Mouse (Mus musculus) testis, adult 2 months (tissue): ENCODE data around the gene Fbxl13. TPM values are rescaled to one million over a fixed set of nuclear protein-coding genes. Genes with fewer than 3 reads are reported as not detected.

ENCODE experiments used
- H3K27ac ChIP-seq: fragments of 200-500 bp; 2 replicates; pipeline ENCODE4 v1.5.1; 2012; ENCODE audit warnings: low read depth, low read length; ENCODE audit not compliant: control insufficient read depth, insufficient read depth
- H3K27me3 ChIP-seq: fragments of 200-500 bp; 2 replicates; pipeline ENCODE4 v1.6.1; 2012; ENCODE audit warnings: mild to moderate bottlenecking, low read length, moderate library complexity; ENCODE audit not compliant: control insufficient read depth, insufficient read depth
- H3K36me3 ChIP-seq: fragments of 200-500 bp; 2 replicates; pipeline ENCODE4 v1.6.1; 2012; ENCODE audit warnings: mild to moderate bottlenecking, low read length; ENCODE audit not compliant: control insufficient read depth, insufficient read depth
- H3K4me1 ChIP-seq: fragments of 200-500 bp; 2 replicates; pipeline ENCODE4 v1.6.1; 2012; ENCODE audit warnings: low read length; ENCODE audit not compliant: control insufficient read depth, insufficient read depth
- H3K4me3 ChIP-seq: fragments of 200-500 bp; 2 replicates; pipeline ENCODE4 v1.5.1; 2012; ENCODE audit warnings: low read depth, mild to moderate bottlenecking, low read length, moderate library complexity, mixed read lengths; ENCODE audit not compliant: control insufficient read depth
- CTCF ChIP-seq: fragments of 200-500 bp; IDR thresholded peaks from 2 replicates; pipeline ENCODE4 v1.5.1; 2012; ENCODE audit warnings: low read depth, mild to moderate bottlenecking, inconsistent platforms, low read length, moderate library complexity; ENCODE audit not compliant: control insufficient read depth, insufficient read depth, insufficient replicate concordance
- POLR2A ChIP-seq: fragments of 200-500 bp; IDR thresholded peaks from 2 replicates; pipeline ENCODE4 v1.6.1; 2012; ENCODE audit warnings: low read depth, mild to moderate bottlenecking, inconsistent platforms, low read length, moderate library complexity; ENCODE audit not compliant: control insufficient read depth
- polyA plus RNA-seq: library from polyadenylated mRNA; depleted of rRNA; stranded (reverse); fragments of >200 nt; gene quantifications from 2 replicates; pipeline ENCODE4 v1.2.3, GENCODE M21; 2012

Gene Fbxl13
- polyA plus RNA-seq, 1 experiment, result 92.2 TPM

DNA sequence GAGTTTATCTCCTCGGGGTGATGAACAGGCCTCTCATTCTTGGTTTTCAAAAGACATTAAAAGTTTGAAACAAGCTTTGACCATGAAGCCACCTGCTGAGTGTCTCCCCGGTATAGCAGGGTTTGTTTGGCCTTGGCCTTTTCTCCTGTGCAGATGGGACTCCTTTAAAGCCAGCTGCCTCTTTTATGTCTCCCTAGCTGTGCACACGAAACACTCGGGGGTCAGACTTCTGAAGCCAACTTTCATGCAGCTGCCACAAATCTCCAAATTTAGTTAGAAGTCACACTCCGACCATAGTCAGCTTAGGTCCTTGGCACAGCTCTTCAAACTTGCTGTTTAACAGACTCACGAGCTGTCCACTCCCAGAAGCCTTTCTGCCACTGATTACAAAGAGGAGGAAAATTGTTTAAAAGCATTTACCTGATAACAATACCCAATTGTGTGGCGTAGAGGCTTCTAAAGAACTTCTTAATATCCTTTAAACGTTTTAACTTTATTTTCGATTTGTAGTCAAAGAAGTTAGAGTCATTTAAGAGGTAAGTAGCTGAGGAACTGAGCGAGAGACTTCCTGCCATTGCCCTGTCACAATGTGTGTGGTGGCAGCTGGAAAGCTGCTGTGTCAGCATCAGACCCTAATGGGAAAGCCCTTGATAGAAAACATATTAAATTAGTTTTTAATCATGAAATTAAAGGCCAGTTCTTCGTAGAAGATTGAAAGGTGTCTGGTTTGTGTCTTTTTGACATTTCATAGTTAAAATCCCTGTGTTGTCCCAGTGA, 162.8 kb downstream of the Fbxl13 start:
- Histone ChIP-seq H3K4me1 (no peaks in the 10 kb centered on the region), H3K27me3 (no peaks in the 10 kb centered on the region), H3K4me3 (no peak overlapping the region), H3K27ac (no peak overlapping the region), H3K36me3 (no peaks in the 10 kb centered on the region)
- no peak for TF ChIP-seq POLR2A
- no peak for TF ChIP-seq CTCF

GRCm38 (mm10) chr5:21481521-21481920, 163.9 kb downstream of the Fbxl13 start:
- TF ChIP-seq POLR2A (no peak), CTCF (no peak)
- no peaks in the 10 kb centered on the region for H3K27me3 ChIP-seq
- no peak overlapping the region for H3K4me3 ChIP-seq
- H3K27ac ChIP-seq, result no peak overlapping the region
- H3K4me1 ChIP-seq, result no peaks in the 10 kb centered on the region
- no peaks in the 10 kb centered on the region for H3K36me3 ChIP-seq

GRCm38 (mm10) chr5:21479746-21480145, 165.7 kb downstream of the Fbxl13 start:
- Histone ChIP-seq H3K27me3 (no peaks in the 10 kb centered on the region), H3K36me3 (no peaks in the 10 kb centered on the region), H3K4me3 (no peak overlapping the region), H3K27ac (no peak overlapping the region), H3K4me1 (no peaks in the 10 kb centered on the region)
- TF ChIP-seq CTCF (no peak), POLR2A (no peak)

- H3K4me1 ChIP-seq, result no peaks in the 10 kb centered on the region
- no peak overlapping the region for H3K27ac ChIP-seq
- TF ChIP-seq POLR2A (no peak), CTCF (no peak)
- H3K4me3 ChIP-seq, result no peak overlapping the region
- no peaks in the 10 kb centered on the region for H3K27me3 ChIP-seq
- H3K36me3 ChIP-seq, result no peaks in the 10 kb centered on the region
These were observed 167.0 kb downstream of the Fbxl13 start for GRCm38 (mm10) chr5:21478428-21478827.

DNA sequence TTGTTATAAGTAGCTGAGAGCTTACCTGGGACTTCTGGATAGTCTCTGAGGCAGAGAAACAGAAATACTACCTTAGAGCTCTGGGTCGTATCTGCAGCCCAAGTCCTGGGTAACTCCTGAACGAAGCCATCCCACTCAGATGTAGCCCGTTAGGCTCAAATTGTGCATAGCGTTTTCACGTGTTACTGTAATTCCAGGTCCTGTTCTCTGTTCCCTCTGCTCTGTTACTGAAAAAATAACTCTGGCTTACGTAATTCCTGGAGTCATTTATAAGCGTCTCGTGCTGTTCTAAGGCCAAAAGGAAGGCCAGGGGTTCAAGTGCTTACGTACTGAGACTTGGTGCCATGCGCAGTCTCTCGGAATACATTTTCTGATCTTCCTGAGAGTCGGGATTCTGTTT, 177.3 kb downstream of the Fbxl13 start:
- TF ChIP-seq CTCF (no peak), POLR2A (no peak)
- no peaks in the 10 kb centered on the region for H3K36me3 ChIP-seq
- H3K27ac ChIP-seq, result no peak overlapping the region
- no peak overlapping the region for H3K4me3 ChIP-seq
- H3K4me1 ChIP-seq, result no peaks in the 10 kb centered on the region
- no peaks in the 10 kb centered on the region for H3K27me3 ChIP-seq

DNA sequence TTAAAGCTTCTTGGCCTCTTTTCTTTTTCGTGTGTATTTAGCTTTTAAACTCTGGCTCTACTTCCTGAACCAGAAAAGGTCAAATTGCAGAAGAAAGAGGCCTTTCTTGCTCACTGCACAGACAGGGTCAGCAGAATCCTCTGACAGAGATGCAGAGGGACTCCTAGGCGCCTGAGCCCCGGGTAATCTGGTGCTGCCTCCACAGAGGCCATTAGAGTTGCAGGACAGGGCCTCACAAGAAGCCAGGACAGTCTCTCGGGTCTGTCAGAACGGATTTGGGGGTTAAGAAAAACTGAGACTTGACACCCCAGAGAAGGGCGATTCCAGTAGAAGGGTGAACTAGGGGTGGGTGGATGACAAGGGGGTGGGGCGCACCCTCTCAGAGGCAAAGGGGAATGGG, 178.0 kb downstream of the Fbxl13 start:
- no peaks in the 10 kb centered on the region for H3K27me3 ChIP-seq
- no peak for TF ChIP-seq POLR2A
- TF ChIP-seq CTCF, result no peak
- no peaks in the 10 kb centered on the region for H3K4me1 ChIP-seq
- H3K4me3 ChIP-seq, result no peak overlapping the region
- H3K27ac ChIP-seq, result no peak overlapping the region
- no peaks in the 10 kb centered on the region for H3K36me3 ChIP-seq

DNA sequence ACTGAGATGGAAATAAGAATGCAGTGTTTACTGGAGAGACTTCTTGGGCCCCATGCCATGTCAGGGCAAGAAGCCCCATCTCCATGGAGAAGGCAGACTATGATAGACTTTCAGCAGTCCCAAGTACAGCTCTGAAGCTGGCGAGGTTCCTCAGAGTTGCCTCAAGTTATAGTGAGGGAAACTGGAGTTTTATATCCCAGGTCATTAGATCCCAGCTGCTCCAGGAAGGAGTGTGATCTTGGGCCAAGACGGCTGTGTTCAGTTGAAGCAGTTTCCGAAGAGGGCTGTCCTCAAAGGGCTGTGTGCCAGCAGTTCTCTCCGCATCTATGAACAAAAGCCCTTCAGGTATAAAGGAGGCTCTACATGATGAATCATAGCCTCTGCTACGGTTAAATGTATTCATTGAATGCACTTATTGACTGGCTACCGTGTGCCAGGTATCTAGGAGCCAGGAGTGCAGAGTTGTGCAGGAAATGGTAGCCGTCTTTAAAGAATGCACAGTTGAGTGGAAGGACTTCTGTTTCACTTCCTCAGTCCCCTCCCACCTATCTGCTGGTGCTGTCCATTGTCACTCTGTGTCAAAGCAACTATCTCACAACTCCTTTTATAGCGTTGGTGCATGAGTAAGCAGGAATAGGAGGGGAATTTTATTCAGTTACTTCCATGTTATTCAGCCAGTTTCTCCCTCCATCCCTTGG, 204.5 kb downstream of the Fbxl13 start:
- H3K4me3 ChIP-seq, result no peak overlapping the region
- H3K27ac ChIP-seq, result no peak overlapping the region
- H3K36me3 ChIP-seq, result no peaks in the 10 kb centered on the region
- TF ChIP-seq CTCF (no peak), POLR2A (no peak)
- H3K4me1 ChIP-seq, result no peaks in the 10 kb centered on the region
- H3K27me3 ChIP-seq, result no peaks in the 10 kb centered on the region
